Mouse (Mus musculus) layer of hippocampus, postnatal 25 days (tissue): ENCODE data around the gene Klhl21. TPM values are rescaled to one million over a fixed set of nuclear protein-coding genes. Genes with fewer than 3 reads are reported as not detected.
"Not testable (repeated sequence)": the region's sequence is repeated elsewhere in the genome, so short reads cannot be mapped to it uniquely, and the experiment has no call there.

ENCODE experiments used
- DNase-seq, 2 experiments: peaks; one replicate each; pipeline ENCODE4 v3.0.0; 2022; ENCODE audit warnings: mixed read lengths in 2 of 2, low spot score in 1 of 2; ENCODE audit errors: extremely low spot score in 1 of 2
- total RNA-seq, 2 experiments: library from RNA; stranded (reverse); gene quantifications; 2 replicates each; pipeline ENCODE4 v1.2.3; 2021

The Klhl21 gene
- total RNA-seq, 2 experiments from 2014 or later, result 19.1 to 20.7 TPM

DNA sequence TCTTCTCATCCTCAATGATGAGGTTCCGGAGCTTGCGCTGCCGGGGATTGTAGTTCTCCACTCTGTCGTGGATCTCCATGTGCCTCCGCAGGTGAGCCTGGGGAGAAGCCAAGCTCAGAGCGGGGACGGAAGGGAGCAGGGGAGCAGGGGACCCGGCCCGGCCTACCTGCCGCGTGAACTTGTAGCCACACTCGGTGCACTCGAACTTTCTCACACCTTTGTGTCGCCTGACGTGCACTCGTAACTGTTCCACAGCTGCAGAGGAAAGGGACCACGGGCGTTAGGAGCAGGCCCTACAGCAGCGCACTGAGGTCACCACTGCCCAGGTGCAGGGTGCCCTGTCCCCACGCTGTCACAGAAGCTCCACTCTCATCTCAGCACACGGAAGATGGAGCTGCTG lies 11.4 kb downstream of the Klhl21 start:
- no peak for DNase-seq

DNA sequence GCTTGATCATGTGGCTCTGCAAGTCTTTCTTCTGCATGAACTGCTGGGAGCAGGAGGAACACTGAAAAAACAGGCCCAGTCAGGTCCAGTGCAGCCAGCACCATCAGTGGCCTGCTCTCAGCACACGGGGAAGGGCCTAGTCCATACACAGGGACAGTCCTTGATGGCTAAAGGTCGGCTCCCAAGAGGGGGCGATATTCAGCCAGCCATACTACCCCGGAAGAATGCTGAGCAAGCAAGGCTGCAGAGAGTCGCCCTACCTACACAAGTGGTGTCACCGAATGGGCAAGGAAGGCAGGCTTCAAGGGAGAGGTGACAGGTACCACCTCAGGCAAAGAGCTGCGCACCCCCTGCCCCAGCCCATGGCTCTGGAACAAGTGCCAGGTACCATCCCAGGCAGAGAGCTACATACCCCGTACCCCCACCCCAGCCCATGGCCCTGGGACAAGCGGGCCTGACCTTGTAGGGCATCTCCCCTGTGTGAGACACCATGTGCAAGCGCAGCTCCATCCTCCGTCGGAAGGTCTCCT lies 13.0 kb downstream of the Klhl21 start:
- no peak for DNase-seq

DNA sequence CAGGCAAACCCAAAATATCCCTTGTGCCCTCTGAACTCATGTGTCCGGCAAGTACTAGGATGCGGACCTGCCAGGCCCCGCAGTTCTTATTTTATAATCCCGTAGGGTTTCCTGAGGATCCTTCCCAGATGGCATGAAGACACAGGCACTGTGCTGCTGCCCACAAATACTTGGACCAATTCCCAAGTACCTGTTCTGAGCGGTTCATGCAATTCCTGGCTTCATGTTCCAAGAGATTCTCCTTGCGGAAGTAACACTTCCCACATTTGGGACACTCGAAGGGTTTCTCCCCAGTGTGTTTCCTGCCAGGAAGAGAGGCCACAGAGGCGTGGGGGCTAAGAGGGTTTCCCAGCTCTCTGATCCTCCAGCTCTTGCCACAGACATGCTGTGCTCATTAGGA lies 13.9 kb downstream of the Klhl21 start:
- DNase-seq, result no peak

DNA sequence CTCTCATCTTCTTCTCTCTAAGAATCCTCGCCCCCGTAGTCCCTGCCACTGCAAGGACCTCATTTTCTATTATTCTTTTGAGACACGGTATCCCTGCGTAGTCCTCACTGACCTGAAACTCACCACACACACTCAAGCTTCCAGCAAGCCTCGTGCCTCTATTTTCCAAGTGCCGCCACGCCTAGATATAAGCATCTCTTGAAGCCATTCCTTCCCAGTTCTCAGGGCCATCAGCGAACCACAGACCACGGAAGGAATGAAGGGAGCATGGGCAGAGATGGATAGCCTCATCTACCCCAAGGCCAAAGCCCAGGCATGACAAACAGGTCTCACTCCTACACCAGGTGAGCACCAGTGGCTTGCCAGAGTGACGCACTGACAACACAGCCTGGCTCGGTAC lies 15.9 kb downstream of the Klhl21 start:
- DNase-seq, result no peak

DNA sequence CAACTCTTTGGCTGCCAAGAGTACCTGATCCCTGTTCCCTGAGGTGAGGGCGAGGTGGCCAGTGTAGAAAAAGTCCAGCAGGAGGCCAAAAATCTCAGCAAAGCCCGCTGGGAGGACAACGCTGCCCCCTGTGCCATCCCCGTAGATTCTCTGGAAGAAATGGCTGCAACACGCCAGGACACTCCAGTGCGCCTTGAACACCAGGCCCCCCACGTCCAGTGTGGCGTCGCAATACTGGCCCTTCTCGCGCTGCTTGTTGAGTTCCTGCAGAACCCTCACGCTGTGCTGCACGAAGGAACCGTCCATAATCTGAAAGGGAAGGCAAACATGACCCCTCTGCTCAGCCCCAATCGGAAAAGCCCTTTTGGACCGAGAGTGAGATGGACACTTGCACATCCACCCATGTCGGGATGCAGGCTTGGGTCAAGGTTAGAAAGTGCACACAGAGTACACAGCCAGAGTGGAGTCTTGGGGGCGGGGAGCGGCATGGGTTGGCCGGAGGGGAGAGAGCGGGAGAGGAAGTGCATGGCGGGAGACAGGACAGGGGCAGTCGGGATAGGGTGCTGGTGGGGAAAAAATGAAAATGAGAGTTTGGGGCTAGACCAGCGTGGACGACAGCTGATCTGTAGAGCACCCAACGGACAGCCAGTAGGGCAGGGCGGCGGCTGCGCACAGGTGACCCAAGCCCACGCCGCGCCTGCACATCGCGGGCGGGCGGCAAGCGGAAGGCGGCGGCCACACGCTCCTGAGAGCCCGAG lies 18.3 kb downstream of the Klhl21 start:
- DNase-seq, result no peak

- peak; percentile 84 to 85 for DNase-seq
Observed at GRCm38 (mm10) chr4:152027524-152027923, 18.9 kb downstream of the Klhl21 start, which contains the start of gene Zbtb48. Zbtb48 (minus strand) TSS chr4:152027671.

DNA sequence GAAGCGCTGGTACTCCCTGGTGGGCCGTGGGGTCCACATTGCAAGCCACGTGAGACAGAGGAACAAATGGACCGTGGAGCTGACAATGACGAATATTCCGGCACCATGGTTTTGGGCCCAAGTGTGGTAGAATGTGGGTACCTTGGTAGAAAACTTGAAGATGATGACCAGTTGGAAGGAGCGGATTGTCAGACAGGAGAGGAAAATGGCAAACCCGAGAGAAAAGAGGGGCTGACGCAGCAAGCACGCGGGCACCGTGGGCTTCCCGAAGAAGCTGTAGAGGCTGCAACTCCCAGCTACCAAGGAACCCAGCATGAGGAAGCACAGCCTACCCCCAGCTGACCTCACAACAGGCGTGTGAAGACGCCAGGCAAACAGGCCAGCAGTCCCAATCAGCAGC lies 19.9 kb downstream of the Klhl21 start:
- no peak for DNase-seq

DNA sequence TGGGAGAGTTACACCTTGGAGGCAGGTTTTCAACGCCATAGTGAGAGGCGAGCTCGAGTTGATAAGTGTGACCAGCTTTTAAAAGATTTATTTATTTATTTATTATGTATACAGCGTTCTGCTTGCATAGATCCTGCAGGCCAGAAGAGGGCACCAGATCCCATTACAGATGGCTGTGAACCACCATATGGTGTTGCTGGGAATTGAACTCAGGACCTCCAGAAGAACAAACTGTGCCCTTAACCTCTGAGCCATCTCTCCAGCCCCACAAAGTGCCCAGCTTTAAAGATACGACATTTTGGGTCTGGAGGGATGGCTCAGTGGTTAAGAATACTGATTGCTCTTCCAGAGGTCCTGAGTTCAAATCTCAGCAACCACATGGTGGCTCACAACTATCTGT lies 20.5 kb downstream of the Klhl21 start:
- no peak for DNase-seq

DNA sequence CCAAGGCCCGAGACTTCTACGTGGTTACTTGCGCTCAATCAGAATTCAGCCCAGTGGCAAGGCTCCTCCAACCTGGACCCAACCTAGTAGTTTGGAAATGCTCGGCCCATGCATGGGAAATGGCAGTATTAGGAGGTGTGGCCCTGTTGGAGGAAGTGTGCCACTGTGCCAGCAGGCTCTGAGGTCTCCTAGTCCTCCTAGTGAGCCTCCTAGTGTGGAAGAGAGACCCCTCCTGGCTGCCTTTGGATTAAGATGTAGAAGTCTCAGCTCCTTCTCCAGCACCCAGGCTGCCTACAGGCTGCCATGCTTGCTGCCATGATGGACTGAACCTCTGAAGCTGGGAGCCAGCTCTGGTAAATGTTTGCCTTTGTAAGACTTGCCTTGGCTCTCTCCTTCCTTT lies 21.4 kb downstream of the Klhl21 start:
- DNase-seq, result no peak

GRCm38 (mm10) chr4:152032922-152033321 lies 24.3 kb downstream of the Klhl21 start:
- DNase-seq, result no peak

GRCm38 (mm10) chr4:152036464-152036863 lies 27.9 kb downstream of the Klhl21 start:
- not testable (repeated sequence) for DNase-seq

- no peak for DNase-seq
Observed at GRCm38 (mm10) chr4:152038225-152038984, 29.8 kb downstream of the Klhl21 start, which contains the start of gene Tas1r1. Tas1r1 (minus strand) TSS chr4:152038568.

GRCm38 (mm10) chr4:152038985-152039830 lies 30.6 kb downstream of the Klhl21 start, which contains the start of gene Nol9:
Nol9 (plus strand) TSS chr4:152039321.
- peak; percentile 95 to 97 for DNase-seq

DNA sequence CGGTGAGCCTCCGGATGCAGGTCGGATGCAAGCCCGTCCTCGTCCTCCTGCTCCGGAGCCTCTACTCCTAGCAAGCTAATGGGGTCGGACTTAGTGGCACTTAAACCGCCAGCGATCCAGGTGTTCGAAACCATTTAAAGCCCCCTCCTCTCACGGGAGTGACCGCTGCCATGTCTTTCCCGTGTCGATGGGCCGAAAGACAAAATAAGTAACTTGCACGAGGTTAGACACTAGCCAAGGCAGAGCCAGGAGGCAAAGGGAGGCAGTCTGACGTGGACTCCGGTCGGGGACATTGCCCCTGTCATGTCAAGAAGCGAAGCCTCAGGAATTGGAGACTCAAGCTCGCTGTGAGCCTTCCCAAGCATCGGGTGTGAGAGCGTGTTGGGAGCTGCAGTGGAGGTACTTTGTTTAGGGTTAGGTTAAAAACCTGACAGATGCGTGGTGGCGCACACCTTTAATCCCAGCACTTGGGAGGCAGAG lies 31.3 kb downstream of the Klhl21 start:
- DNase-seq, result no peak

DNA sequence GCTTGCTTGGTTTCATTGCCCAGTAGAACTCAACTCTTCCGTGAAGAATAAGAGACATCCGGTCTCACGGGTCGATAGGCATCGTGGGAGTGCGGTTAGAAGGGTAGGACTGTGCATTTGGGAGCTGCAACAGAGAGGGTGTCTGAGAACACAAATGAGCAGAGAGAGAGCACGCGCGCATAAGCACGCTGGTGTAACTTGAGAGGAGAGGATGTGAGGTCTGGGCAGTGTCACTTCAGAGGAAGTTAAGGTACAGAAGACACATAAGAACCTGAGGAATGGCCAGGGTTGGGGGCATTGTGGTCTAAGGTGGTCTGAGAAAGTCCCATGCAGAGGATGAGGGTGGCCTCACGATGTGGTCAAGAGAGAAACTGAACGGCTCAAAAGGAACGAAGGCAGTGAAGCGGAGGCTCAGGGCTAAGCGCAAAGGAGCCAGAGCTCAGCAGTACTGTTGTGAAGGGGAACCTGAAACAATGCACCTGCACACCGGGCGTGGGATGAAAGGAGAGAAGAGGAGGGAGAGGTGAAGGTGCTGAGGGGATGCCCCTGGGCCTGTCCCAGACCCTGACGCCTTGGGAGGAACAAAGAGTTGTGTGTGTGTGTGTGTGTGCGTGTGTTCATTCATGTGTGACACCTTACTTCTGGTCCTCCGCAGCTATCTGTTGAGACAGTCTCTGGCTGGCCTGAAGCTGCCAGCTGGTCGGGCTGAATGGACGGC lies 33.5 kb downstream of the Klhl21 start:
- no peak for DNase-seq

GRCm38 (mm10) chr4:152043171-152043570 lies 34.6 kb downstream of the Klhl21 start:
- DNase-seq, result no peak

DNA sequence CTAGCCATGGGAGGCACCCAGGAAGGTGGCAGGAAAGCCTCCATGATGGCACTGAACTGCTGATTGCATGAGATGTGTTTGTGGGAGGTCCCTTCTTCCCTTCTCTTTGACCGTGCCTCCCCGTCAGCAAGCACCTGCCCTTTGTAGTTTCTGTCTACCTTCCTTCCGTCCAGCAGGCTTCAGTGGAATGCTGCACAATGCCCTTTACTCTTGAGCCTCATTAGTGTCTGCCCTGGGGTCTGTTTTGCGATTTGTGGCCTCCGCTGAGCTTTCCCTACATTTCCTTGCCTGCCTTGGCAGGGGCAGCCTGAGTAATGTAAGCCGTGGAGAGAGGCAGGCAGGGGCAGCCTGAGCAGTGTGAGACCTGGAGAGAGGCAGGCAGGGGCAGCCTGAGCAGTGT lies 36.0 kb downstream of the Klhl21 start:
- DNase-seq, result no peak

DNA sequence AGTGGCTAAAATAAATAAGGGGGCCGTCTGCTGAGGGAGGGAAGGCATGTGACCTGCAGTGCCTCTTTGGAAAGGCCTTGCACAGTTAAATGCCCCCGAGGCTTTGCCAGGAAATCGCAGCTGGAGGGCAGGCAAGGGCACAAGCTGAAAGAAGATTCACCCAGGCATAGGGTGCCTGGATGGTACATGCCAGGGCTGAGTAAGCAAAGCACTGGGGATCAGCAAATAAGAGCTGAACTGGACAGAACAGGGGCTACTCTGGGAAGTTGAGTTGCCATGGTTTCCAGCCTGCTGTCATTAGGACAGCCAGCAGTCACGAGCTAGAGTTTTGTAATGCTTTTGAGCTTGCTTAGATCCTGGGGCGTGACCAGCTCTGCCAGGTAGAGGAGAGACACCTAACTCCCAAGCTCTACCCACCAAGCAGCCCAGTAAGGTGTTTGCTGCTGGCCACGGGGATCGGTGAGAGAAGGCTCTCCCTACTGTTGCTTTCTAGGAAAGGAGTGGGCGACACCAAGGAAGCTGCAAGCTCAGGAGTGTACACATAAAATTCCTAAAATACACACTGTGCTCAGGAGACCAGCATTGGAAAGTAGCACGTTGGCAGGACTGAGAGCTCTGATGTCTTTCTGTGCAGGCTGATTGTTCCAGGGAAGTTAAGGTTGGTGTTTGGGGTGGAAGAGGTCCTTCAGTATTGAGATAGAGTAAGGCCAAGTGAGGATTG lies 53.9 kb downstream of the Klhl21 start:
- DNase-seq, result no peak

- no peak for DNase-seq
Observed at GRCm38 (mm10) chr4:152067280-152067679, 58.7 kb downstream of the Klhl21 start.
